Mouse (Mus musculus): ENCODE measurements around the gene Dok1. TPM values are rescaled to one million over a fixed set of nuclear protein-coding genes. Genes with fewer than 3 reads are reported as not detected.

Dok1 gene
- polyA plus RNA-seq, 1 experiment: 22.6 TPM

GRCm38 (mm10) chr6:83027293-83027692 lies 6.0 kb downstream of the Dok1 start:
- TF ChIP-seq CTCF (IDR thresholded peaks at IDR 0.05; ENCODE audit: extremely low read depth, insufficient read depth, insufficient read length, insufficient replicate concordance): no peak
- no peak for TF ChIP-seq POLR2A (IDR thresholded peaks at IDR 0.05; ENCODE audit: low read depth, low read length)
- no peaks in the 10 kb centered on the region for H3K27me3 ChIP-seq (ENCODE audit: control insufficient read depth, insufficient read depth, low read length)
- H3K4me1 ChIP-seq (ENCODE audit: control insufficient read depth, insufficient read depth, insufficient read length): peaks cover 5% of the 10 kb centered on the region; the same call in 1 of the 2 replicates
- H3K36me3 ChIP-seq (ENCODE audit: control insufficient read depth, insufficient read depth, low read length): peaks cover 13% of the 10 kb centered on the region
- no peak overlapping the region for H3K27ac ChIP-seq (ENCODE audit: insufficient read depth, low read length)
- no peak overlapping the region for H3K4me3 ChIP-seq (ENCODE audit: extremely low read depth, insufficient read depth, insufficient read length)
- 78% methylated on average over 8 of the region's 8 CpGs for WGBS
- DNase-seq (ENCODE audit: low read depth in 1 of 2, low spot score in 2 of 2): no peak

GRCm38 (mm10) chr6:83025221-83025620 lies 8.1 kb downstream of the Dok1 start:
- Histone ChIP-seq H3K27ac (ENCODE audit: insufficient read depth, low read length) (no peak overlapping the region), H3K4me3 (ENCODE audit: extremely low read depth, insufficient read depth, insufficient read length) (no peak overlapping the region), H3K27me3 (ENCODE audit: control insufficient read depth, insufficient read depth, low read length) (no peaks in the 10 kb centered on the region), H3K4me1 (ENCODE audit: control insufficient read depth, insufficient read depth, insufficient read length) (peaks cover 5% of the 10 kb centered on the region; the same call in 1 of the 2 replicates), H3K36me3 (ENCODE audit: control insufficient read depth, insufficient read depth, low read length) (no peaks in the 10 kb centered on the region)
- 97% methylated on average over 4 of the region's 4 CpGs for WGBS
- no peak for TF ChIP-seq CTCF (IDR thresholded peaks at IDR 0.05; ENCODE audit: extremely low read depth, insufficient read depth, insufficient read length, insufficient replicate concordance)
- no peak for TF ChIP-seq POLR2A (IDR thresholded peaks at IDR 0.05; ENCODE audit: low read depth, low read length)
- DNase-seq (ENCODE audit: low read depth in 1 of 2, low spot score in 2 of 2): no peak

GRCm38 (mm10) chr6:83024421-83024820 lies 8.8 kb downstream of the Dok1 start:
- TF ChIP-seq CTCF (IDR thresholded peaks at IDR 0.05; ENCODE audit: extremely low read depth, insufficient read depth, insufficient read length, insufficient replicate concordance): no peak
- TF ChIP-seq POLR2A (IDR thresholded peaks at IDR 0.05; ENCODE audit: low read depth, low read length): no peak
- no peak for DNase-seq (ENCODE audit: low read depth in 1 of 2, low spot score in 2 of 2)
- Histone ChIP-seq H3K27me3 (ENCODE audit: control insufficient read depth, insufficient read depth, low read length) (no peaks in the 10 kb centered on the region), H3K4me1 (ENCODE audit: control insufficient read depth, insufficient read depth, insufficient read length) (peaks cover 5% of the 10 kb centered on the region; the same call in 1 of the 2 replicates), H3K4me3 (ENCODE audit: extremely low read depth, insufficient read depth, insufficient read length) (no peak overlapping the region), H3K27ac (ENCODE audit: insufficient read depth, low read length) (no peak overlapping the region), H3K36me3 (ENCODE audit: control insufficient read depth, insufficient read depth, low read length) (no peaks in the 10 kb centered on the region)
- WGBS: 62% methylated on average over 4 of the region's 4 CpGs

- no peak for TF ChIP-seq CTCF (IDR thresholded peaks at IDR 0.05; ENCODE audit: extremely low read depth, insufficient read depth, insufficient read length, insufficient replicate concordance)
- TF ChIP-seq POLR2A (IDR thresholded peaks at IDR 0.05; ENCODE audit: low read depth, low read length): no peak
- WGBS: 93% methylated on average over 2 of the region's 2 CpGs
- H3K36me3 ChIP-seq (ENCODE audit: control insufficient read depth, insufficient read depth, low read length): no peaks in the 10 kb centered on the region
- H3K27me3 ChIP-seq (ENCODE audit: control insufficient read depth, insufficient read depth, low read length): no peaks in the 10 kb centered on the region
- peaks cover 5% of the 10 kb centered on the region; the same call in 1 of the 2 replicates for H3K4me1 ChIP-seq (ENCODE audit: control insufficient read depth, insufficient read depth, insufficient read length)
- DNase-seq (ENCODE audit: low read depth in 1 of 2, low spot score in 2 of 2): no peak
- H3K4me3 ChIP-seq (ENCODE audit: extremely low read depth, insufficient read depth, insufficient read length): no peak overlapping the region
- H3K27ac ChIP-seq (ENCODE audit: insufficient read depth, low read length): no peak overlapping the region
Measured at GRCm38 (mm10) chr6:83023786-83024185, 9.5 kb downstream of the Dok1 start.

DNA sequence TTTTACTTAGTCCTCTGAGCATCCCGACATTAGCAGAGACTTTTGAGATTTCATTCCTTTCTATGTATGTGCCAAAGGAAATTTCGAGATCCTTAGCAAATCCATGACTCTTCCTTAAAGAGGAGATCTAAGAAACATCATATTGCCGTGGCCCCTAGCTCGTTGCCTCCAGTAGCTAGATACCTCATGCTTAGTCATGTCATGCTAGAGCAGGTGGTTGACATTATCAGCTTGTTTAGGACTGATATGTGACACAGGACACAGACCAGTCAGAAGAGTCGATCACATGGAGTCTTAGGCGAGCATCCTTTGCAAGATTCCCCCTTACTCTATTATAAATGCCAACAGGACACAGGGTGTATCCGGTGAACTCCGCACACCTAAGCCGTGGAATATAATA lies 10.3 kb downstream of the Dok1 start:
- peaks cover 4% of the 10 kb centered on the region; the same call in 1 of the 2 replicates for H3K4me1 ChIP-seq (ENCODE audit: control insufficient read depth, insufficient read depth, insufficient read length)
- no peak for TF ChIP-seq CTCF (IDR thresholded peaks at IDR 0.05; ENCODE audit: extremely low read depth, insufficient read depth, insufficient read length, insufficient replicate concordance)
- no peak for TF ChIP-seq POLR2A (IDR thresholded peaks at IDR 0.05; ENCODE audit: low read depth, low read length)
- H3K36me3 ChIP-seq (ENCODE audit: control insufficient read depth, insufficient read depth, low read length): no peaks in the 10 kb centered on the region
- H3K27ac ChIP-seq (ENCODE audit: insufficient read depth, low read length): no peak overlapping the region
- 89% methylated on average over 9 of the region's 9 CpGs for WGBS
- no peak overlapping the region for H3K4me3 ChIP-seq (ENCODE audit: extremely low read depth, insufficient read depth, insufficient read length)
- H3K27me3 ChIP-seq (ENCODE audit: control insufficient read depth, insufficient read depth, low read length): no peaks in the 10 kb centered on the region
- DNase-seq (ENCODE audit: low read depth in 1 of 2, low spot score in 2 of 2): no peak

DNA sequence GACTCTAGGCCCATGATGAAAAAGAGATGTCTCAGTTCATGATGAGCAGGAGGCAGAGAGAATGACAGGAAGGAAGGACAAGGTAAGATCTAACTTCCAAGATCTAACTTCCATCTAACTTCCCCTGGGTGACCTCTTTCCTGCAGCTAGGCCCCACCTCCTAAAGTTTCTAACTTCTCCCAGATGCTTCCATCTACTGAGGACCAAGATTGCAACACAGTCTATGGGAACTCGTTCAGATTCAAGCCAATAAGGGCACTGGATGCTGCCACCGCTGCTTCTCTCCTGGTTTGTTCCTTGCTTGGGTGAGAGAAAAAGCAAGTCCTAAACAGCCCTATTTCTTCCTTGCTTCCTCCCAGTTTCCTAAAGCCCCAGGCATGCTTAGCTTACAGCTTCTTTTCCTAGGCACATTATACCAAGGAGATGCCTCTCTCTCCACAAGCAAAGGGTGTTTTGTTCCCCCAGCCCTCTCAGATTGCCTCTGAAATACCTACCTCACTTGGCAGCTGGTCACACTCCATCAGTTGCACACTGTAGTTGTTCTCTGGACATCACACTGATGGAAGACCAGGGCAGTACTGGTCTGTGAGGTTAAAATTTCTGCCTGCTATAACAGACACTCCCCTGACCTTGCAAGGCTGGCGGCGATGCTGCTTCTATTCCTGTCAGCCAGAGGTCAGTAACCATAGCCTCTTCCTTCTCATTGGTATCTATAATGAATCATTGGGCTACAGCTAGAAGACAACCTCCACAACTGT lies 12.3 kb downstream of the Dok1 start:
- WGBS: 85% methylated on average over 4 of the region's 4 CpGs

DNA sequence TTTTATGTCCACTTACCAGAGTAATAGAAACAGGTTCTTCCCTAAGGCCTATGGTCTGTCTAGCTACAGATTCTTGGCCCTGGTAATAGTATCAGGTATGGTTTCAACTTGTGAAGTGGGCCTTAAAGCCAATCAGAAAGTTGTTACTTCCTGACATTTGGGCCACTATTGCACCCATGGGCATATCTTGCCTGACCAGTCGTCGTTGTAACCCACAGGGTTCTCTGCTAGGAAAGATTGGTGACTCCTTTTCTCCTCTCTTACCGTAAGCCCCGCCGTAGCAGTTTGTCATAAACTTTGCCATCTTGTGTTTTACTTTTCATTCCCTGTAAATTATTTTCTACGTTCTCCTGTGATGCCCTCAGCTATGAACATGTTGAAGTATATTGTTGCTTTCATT lies 13.2 kb downstream of the Dok1 start:
- no peak overlapping the region for H3K27ac ChIP-seq (ENCODE audit: insufficient read depth, low read length)
- no peak overlapping the region for H3K4me3 ChIP-seq (ENCODE audit: extremely low read depth, insufficient read depth, insufficient read length)
- TF ChIP-seq CTCF (IDR thresholded peaks at IDR 0.05; ENCODE audit: extremely low read depth, insufficient read depth, insufficient read length, insufficient replicate concordance) (no peak), POLR2A (IDR thresholded peaks at IDR 0.05; ENCODE audit: low read depth, low read length) (no peak)
- no peaks in the 10 kb centered on the region for H3K36me3 ChIP-seq (ENCODE audit: control insufficient read depth, insufficient read depth, low read length)
- no peak for DNase-seq (ENCODE audit: low read depth in 1 of 2, low spot score in 2 of 2)
- no peaks in the 10 kb centered on the region; the same call in 1 of the 2 replicates for H3K4me1 ChIP-seq (ENCODE audit: control insufficient read depth, insufficient read depth, insufficient read length)
- H3K27me3 ChIP-seq (ENCODE audit: control insufficient read depth, insufficient read depth, low read length): no peaks in the 10 kb centered on the region
- WGBS: 75% methylated on average over 6 of the region's 6 CpGs

More for the DNA sequence above, 12.3 kb downstream of the Dok1 start:
- no peaks in the 10 kb centered on the region for H3K27me3 ChIP-seq (ENCODE audit: control insufficient read depth, insufficient read depth, low read length)
- H3K4me3 ChIP-seq (ENCODE audit: extremely low read depth, insufficient read depth, insufficient read length): no peak overlapping the region
- no peaks in the 10 kb centered on the region for H3K36me3 ChIP-seq (ENCODE audit: control insufficient read depth, insufficient read depth, low read length)
- TF ChIP-seq POLR2A (IDR thresholded peaks at IDR 0.05; ENCODE audit: low read depth, low read length): no peak
- TF ChIP-seq CTCF (IDR thresholded peaks at IDR 0.05; ENCODE audit: extremely low read depth, insufficient read depth, insufficient read length, insufficient replicate concordance): no peak
- no peaks in the 10 kb centered on the region; the same call in 1 of the 2 replicates for H3K4me1 ChIP-seq (ENCODE audit: control insufficient read depth, insufficient read depth, insufficient read length)
- H3K27ac ChIP-seq (ENCODE audit: insufficient read depth, low read length): no peak overlapping the region
- DNase-seq (ENCODE audit: low read depth in 1 of 2, low spot score in 2 of 2): no peak
